Mouse (Mus musculus): ENCODE measurements around the gene Numb. TPM values are rescaled to one million over a fixed set of nuclear protein-coding genes. Genes with fewer than 3 reads are reported as not detected.

Numb gene
- polyA plus RNA-seq (2015; fragmentation: Illumina TruSeq; extraction: RNeasy Lipid Tissue Mini Kit (QIAGEN cat#74804); ENCODE audit: insufficient read depth, low read depth, low replicate concordance): 12.0 TPM

DNA sequence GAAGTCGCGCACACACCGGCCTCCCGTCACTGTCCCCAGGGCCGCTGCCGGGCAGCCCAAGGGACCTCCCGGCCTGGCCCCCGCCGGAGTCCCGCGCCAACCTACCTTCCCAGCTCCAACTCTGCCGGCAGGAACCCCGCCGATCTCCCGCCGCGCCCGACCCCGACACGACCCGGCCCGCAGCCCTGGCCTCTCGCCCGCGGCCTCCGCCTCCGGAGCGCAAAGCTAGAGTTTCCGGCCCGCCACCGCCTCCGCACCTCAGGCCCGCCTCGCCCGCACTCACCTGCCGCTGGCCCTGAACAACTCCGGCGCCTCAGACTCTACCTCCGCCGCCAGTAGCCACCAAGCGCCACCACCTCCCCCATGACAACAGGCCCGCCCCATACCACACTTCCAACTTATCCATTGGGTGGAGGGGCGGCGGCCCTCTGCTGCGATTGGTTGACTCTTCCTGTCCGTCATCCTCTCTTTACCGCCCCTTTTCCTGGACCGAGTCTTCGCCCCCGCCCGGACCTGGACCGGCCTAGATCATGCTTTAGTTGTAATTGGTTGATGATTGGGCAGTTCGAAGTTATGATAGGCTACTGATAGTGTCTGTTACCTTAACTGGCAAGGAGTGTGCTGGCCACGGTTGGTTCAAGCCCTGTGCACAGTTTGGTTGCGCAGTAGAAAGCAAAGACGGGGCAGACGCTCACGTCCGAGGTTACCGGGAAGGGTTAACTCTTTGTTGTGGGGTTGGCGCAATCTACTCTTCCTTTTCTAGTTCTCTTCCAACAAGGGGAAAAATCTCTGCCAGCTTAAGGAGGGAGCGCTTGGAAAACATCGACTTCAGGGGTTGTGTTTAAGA is at the start of gene Numb:
Gene Numb, minus strand, starts transcription at position 400 of the 847 bp plus-strand sequence.

DNA sequence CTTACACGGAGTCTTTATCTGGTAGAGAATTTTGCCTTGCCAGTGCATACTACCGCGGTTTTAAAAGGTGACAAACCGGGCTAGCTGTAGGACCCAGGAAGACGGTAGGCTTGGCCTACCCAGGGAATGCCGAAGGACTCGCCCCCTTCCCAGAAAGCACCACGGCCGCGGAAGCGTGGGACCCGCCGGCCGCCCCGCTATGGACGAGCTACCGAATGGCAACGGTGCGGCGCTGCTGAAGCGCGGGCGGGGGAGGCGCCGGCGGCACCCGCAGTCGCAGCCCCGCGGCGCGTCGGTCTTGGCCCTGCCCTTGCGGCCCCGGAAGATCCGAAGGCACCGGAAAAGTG is 28.7 kb upstream of the Numb start, which contains the start of gene Riox1:
Gene Riox1, plus strand, starts transcription at position 116 of the 347 bp plus-strand sequence.

GRCm38 (mm10) chr12:83763311-83764043 is 158.3 kb downstream of the Numb start, which contains the start of gene Papln:
Gene Papln (plus strand): TSS chr12:83763634.

Other genes starting within 250 kb of the Numb start
- gene Psen1, start 233.8 kb downstream of the Numb start, polyA plus RNA-seq (2015; fragmentation: Illumina TruSeq; extraction: RNeasy Lipid Tissue Mini Kit (QIAGEN cat#74804); ENCODE audit: insufficient read depth, low read depth, low replicate concordance): 11.1 TPM
- gene Papln, start 158.3 kb downstream of the Numb start, polyA plus RNA-seq (2015; fragmentation: Illumina TruSeq; extraction: RNeasy Lipid Tissue Mini Kit (QIAGEN cat#74804); ENCODE audit: insufficient read depth, low read depth, low replicate concordance): 2.1 TPM
- gene Riox1, start 28.7 kb upstream of the Numb start, polyA plus RNA-seq (2015; fragmentation: Illumina TruSeq; extraction: RNeasy Lipid Tissue Mini Kit (QIAGEN cat#74804); ENCODE audit: insufficient read depth, low read depth, low replicate concordance): 1.8 TPM
- not detected for gene Heatr4, start 62.9 kb upstream of the Numb start, polyA plus RNA-seq (2015; fragmentation: Illumina TruSeq; extraction: RNeasy Lipid Tissue Mini Kit (QIAGEN cat#74804); ENCODE audit: insufficient read depth, low read depth, low replicate concordance)
- gene Acot2, start 65.9 kb upstream of the Numb start, polyA plus RNA-seq (2015; fragmentation: Illumina TruSeq; extraction: RNeasy Lipid Tissue Mini Kit (QIAGEN cat#74804); ENCODE audit: insufficient read depth, low read depth, low replicate concordance): 0.81 TPM
- 7.5 TPM for gene Acot1, start 87.6 kb upstream of the Numb start, polyA plus RNA-seq (2015; fragmentation: Illumina TruSeq; extraction: RNeasy Lipid Tissue Mini Kit (QIAGEN cat#74804); ENCODE audit: insufficient read depth, low read depth, low replicate concordance)
- gene Acot4, start 116.4 kb upstream of the Numb start, polyA plus RNA-seq (2015; fragmentation: Illumina TruSeq; extraction: RNeasy Lipid Tissue Mini Kit (QIAGEN cat#74804); ENCODE audit: insufficient read depth, low read depth, low replicate concordance): 0.13 TPM
- not detected for gene Gm49366, start 117.0 kb upstream of the Numb start, polyA plus RNA-seq (2015; fragmentation: Illumina TruSeq; extraction: RNeasy Lipid Tissue Mini Kit (QIAGEN cat#74804); ENCODE audit: insufficient read depth, low read depth, low replicate concordance)
- not detected for gene Acot3, start 130.2 kb upstream of the Numb start, polyA plus RNA-seq (2015; fragmentation: Illumina TruSeq; extraction: RNeasy Lipid Tissue Mini Kit (QIAGEN cat#74804); ENCODE audit: insufficient read depth, low read depth, low replicate concordance)
- gene Acot5, start 147.4 kb upstream of the Numb start, polyA plus RNA-seq (2015; fragmentation: Illumina TruSeq; extraction: RNeasy Lipid Tissue Mini Kit (QIAGEN cat#74804); ENCODE audit: insufficient read depth, low read depth, low replicate concordance): not detected
- gene Acot6, start 178.7 kb upstream of the Numb start, polyA plus RNA-seq (2015; fragmentation: Illumina TruSeq; extraction: RNeasy Lipid Tissue Mini Kit (QIAGEN cat#74804); ENCODE audit: insufficient read depth, low read depth, low replicate concordance): 1.3 TPM
- gene Dnal1, start 192.4 kb upstream of the Numb start, polyA plus RNA-seq (2015; fragmentation: Illumina TruSeq; extraction: RNeasy Lipid Tissue Mini Kit (QIAGEN cat#74804); ENCODE audit: insufficient read depth, low read depth, low replicate concordance): 3.5 TPM
- not detected for gene Pnma1, start 226.6 kb upstream of the Numb start, polyA plus RNA-seq (2015; fragmentation: Illumina TruSeq; extraction: RNeasy Lipid Tissue Mini Kit (QIAGEN cat#74804); ENCODE audit: insufficient read depth, low read depth, low replicate concordance)